Mouse (Mus musculus) heart, adult 2 months (tissue): Measurements from ENCODE around the gene Lsm12. TPM values are rescaled to one million over a fixed set of nuclear protein-coding genes. Genes with fewer than 3 reads are reported as not detected.

Source experiments
- DNase-seq, 2 experiments: peaks; one replicate each; pipeline ENCODE4 v3.0.0; 2021
- H3K27ac ChIP-seq: fragments of 200-600 bp; 2 replicates; pipeline ENCODE4 v1.8.1; 2022
- H3K27me3 ChIP-seq: fragments of 200-500 bp; 2 replicates; pipeline ENCODE4 v1.6.1; 2012; ENCODE audit warnings: mild to moderate bottlenecking, low read length, inconsistent platforms, mixed read lengths; ENCODE audit not compliant: control insufficient read depth, insufficient read depth
- H3K36me3 ChIP-seq: fragments of 200-500 bp; 2 replicates; pipeline ENCODE4 v1.6.1; 2012; ENCODE audit warnings: low read length, inconsistent platforms; ENCODE audit not compliant: control insufficient read depth, insufficient read depth
- H3K4me1 ChIP-seq: fragments of 200-500 bp; 2 replicates; pipeline ENCODE4 v1.6.1; 2011; ENCODE audit warnings: low read length; ENCODE audit not compliant: control insufficient read depth, insufficient read depth
- H3K4me3 ChIP-seq: fragments of 200-600 bp; 2 replicates; pipeline ENCODE4 v1.8.1; 2022
- H3K79me2 ChIP-seq: fragments of 200-500 bp; replicated peaks from 2 replicates; pipeline ENCODE4 v1.6.1; 2012; ENCODE audit warnings: mild to moderate bottlenecking, inconsistent platforms, low read length, moderate library complexity, mixed read lengths; ENCODE audit not compliant: control insufficient read depth, insufficient read depth
- H3K9ac ChIP-seq: fragments of 200-500 bp; 2 replicates; pipeline ENCODE4 v1.6.1; 2012; ENCODE audit warnings: low read depth, mild to moderate bottlenecking, control low read depth, inconsistent platforms, low read length, mixed read lengths
- CTCF ChIP-seq: fragments of 200-600 bp; IDR thresholded peaks from 2 replicates; pipeline ENCODE4 v1.8.1; 2022; ENCODE audit warnings: antibody characterized with exemption, mild to moderate bottlenecking, moderate library complexity
- EP300 ChIP-seq: fragments of 200-500 bp; IDR thresholded peaks from 2 replicates; pipeline ENCODE4 v1.6.1; 2011; ENCODE audit warnings: low read depth, low read length, control low read depth; ENCODE audit not compliant: insufficient read depth
- POLR2A ChIP-seq: fragments of 200-500 bp; IDR thresholded peaks from 2 replicates; pipeline ENCODE4 v1.6.1; 2011; ENCODE audit warnings: mild to moderate bottlenecking, low read depth, low read length, control low read depth; ENCODE audit not compliant: insufficient read depth
- WGBS: fragments of 180-500 bp; shearing (Covaris S2); methylation state at CpG from one replicate; pipeline ENCODE4 v1.1.7; 2018; 5-methylcytosine and 5-hydroxymethylcytosine counted together
- intact Hi-C: fragments of 180-260 bp; cut with DNase I; formaldehyde crosslinking; loops from one replicate; pipeline ENCODE4 v1.15.1; 2025
- microRNA-seq, 2 experiments: library from miRNA; unstranded; fragments of <30 nt; microRNA quantifications; one replicate each; pipeline ENCODE4 v1.2.0; 2021
- polyA plus RNA-seq: library from polyadenylated mRNA; depleted of rRNA; stranded (reverse); fragments of >200 nt; gene quantifications from 2 replicates; pipeline ENCODE4 v1.2.3, GENCODE M21; 2012; rRNA removed
- total RNA-seq, 2 experiments: library from RNA; stranded (reverse); gene quantifications; 2 replicates each; pipeline ENCODE4 v1.2.3; 2021

The Lsm12 gene
- total and polyA plus RNA-seq, 3 experiments = 32.5 to 50.2 (median 49.4) TPM

- peak; percentile 43 to 55 for DNase-seq
- no peaks in the 10 kb centered on the region for H3K4me1 ChIP-seq
- H3K27me3 ChIP-seq = peaks cover 4% of the 10 kb centered on the region
- TF ChIP-seq CTCF (peak; percentile 89), EP300 (no peak)
- no peaks in the 10 kb centered on the region for H3K79me2 ChIP-seq
- intact Hi-C loops = loop anchor here (1.0 kb wide), 1 partner anchor 38 kb away; no protein-coding TSS in a partner anchor
- H3K36me3 ChIP-seq = no peaks in the 10 kb centered on the region
- 2% methylated on average over 5 of the region's 5 CpGs for WGBS
- no peak overlapping the region for H3K9ac ChIP-seq
- H3K4me3 ChIP-seq = no peak overlapping the region
- no peak overlapping the region for H3K27ac ChIP-seq
Observed at GRCm38 (mm10) chr11:102140508-102140907, 44.6 kb downstream of the Lsm12 start.

- H3K27ac ChIP-seq = no peak overlapping the region
- no peak overlapping the region for H3K9ac ChIP-seq
- under 1% methylated on average over 18 of the region's 18 CpGs for WGBS
- no peaks in the 10 kb centered on the region for H3K27me3 ChIP-seq
- no peaks in the 10 kb centered on the region for H3K79me2 ChIP-seq
- intact Hi-C loops = loop anchor here (1.0 to 5.0 kb wide), 2 partner anchors 77 to 151 kb away; partner anchors contain the start of gene Dusp3
- H3K36me3 ChIP-seq = no peaks in the 10 kb centered on the region
- no peak overlapping the region for H3K4me3 ChIP-seq
- no peaks in the 10 kb centered on the region for H3K4me1 ChIP-seq
- peak; percentile 62 to 67 for DNase-seq
- TF ChIP-seq CTCF = peak; percentile 97
- no peak for TF ChIP-seq POLR2A
- TF ChIP-seq EP300 = peak; percentile 59; the same call in 1 of the 2 replicates
Observed at GRCm38 (mm10) chr11:102138447-102138740, 46.7 kb downstream of the Lsm12 start.

GRCm38 (mm10) chr11:102137625-102138446 lies 47.3 kb downstream of the Lsm12 start:
- no peak overlapping the region for H3K9ac ChIP-seq
- H3K27me3 ChIP-seq = no peaks in the 10 kb centered on the region
- no peaks in the 10 kb centered on the region for H3K4me1 ChIP-seq
- intact Hi-C loops = loop anchor here (1.0 to 5.0 kb wide), 2 partner anchors 77 to 151 kb away; partner anchors contain the start of gene Dusp3
- no peak for DNase-seq
- no peaks in the 10 kb centered on the region for H3K79me2 ChIP-seq
- no peak overlapping the region for H3K27ac ChIP-seq
- TF ChIP-seq EP300 (no peak), CTCF (no peak), POLR2A (no peak)
- no peaks in the 10 kb centered on the region for H3K36me3 ChIP-seq
- 48% methylated on average over 13 of the region's 13 CpGs for WGBS
- H3K4me3 ChIP-seq = no peak overlapping the region

- TF ChIP-seq EP300 (no peak), POLR2A (no peak), CTCF (no peak)
- no peak for DNase-seq
- intact Hi-C loops = no loop called here
- 16% methylated on average over 4 of the region's 4 CpGs for WGBS
- Histone ChIP-seq H3K36me3 (no peaks in the 10 kb centered on the region), H3K9ac (no peak overlapping the region), H3K27ac (no peak overlapping the region), H3K27me3 (no peaks in the 10 kb centered on the region), H3K4me3 (no peak overlapping the region), H3K79me2 (no peaks in the 10 kb centered on the region), H3K4me1 (no peaks in the 10 kb centered on the region)
Observed at GRCm38 (mm10) chr11:102134516-102134915, 50.6 kb downstream of the Lsm12 start.

- Histone ChIP-seq H3K4me3 (no peak overlapping the region), H3K36me3 (no peaks in the 10 kb centered on the region), H3K27me3 (no peaks in the 10 kb centered on the region; the same call in 1 of the 2 replicates), H3K9ac (no peak overlapping the region), H3K79me2 (no peaks in the 10 kb centered on the region), H3K4me1 (no peaks in the 10 kb centered on the region), H3K27ac (no peak overlapping the region)
- DNase-seq = no peak
- 73% methylated on average over 6 of the region's 6 CpGs for WGBS
- intact Hi-C loops = no loop called here
- TF ChIP-seq POLR2A (no peak), CTCF (no peak), EP300 (no peak)
Observed at GRCm38 (mm10) chr11:102117386-102117785, 67.7 kb downstream of the Lsm12 start.

GRCm38 (mm10) chr11:102116241-102116640 lies 68.9 kb downstream of the Lsm12 start:
- Histone ChIP-seq H3K36me3 (no peaks in the 10 kb centered on the region), H3K4me3 (no peak overlapping the region), H3K9ac (no peak overlapping the region), H3K4me1 (no peaks in the 10 kb centered on the region), H3K27ac (no peak overlapping the region), H3K27me3 (no peaks in the 10 kb centered on the region; the same call in 1 of the 2 replicates), H3K79me2 (no peaks in the 10 kb centered on the region)
- DNase-seq = no peak
- 45% methylated on average over 8 of the region's 8 CpGs for WGBS
- TF ChIP-seq EP300 (no peak), CTCF (no peak), POLR2A (no peak)
- intact Hi-C loops = no loop called here

Small RNA genes within 50 kb of the gene (microRNA-seq; reads per million reads assigned to microRNA genes)
- gene Mir8101 = 2.8 to 10.0 reads per million in 2 experiments

Other genes with a start within 250 kb of the Lsm12 start
- gene Sost, start 218.3 kb downstream of the Lsm12 start, total RNA-seq = 1 to 10 TPM; 2.1 to 3.2 TPM
- gene Sost, start 218.3 kb downstream of the Lsm12 start, polyA plus RNA-seq = 5.8 and 7.0 TPM in 2 replicates
- not detected for gene Cfap97d1, start 201.0 kb downstream of the Lsm12 start, total RNA-seq
- gene Cfap97d1, start 201.0 kb downstream of the Lsm12 start, polyA plus RNA-seq = not detected in 2 replicates
- gene Dusp3, start 198.3 kb downstream of the Lsm12 start, total RNA-seq = 100 to 1,000 TPM; 103 to 131 TPM
- gene Dusp3, start 198.3 kb downstream of the Lsm12 start, polyA plus RNA-seq = 97.7 and 101 TPM in 2 replicates
- 1 to 10 TPM; 1.4 to 1.5 TPM for gene Mpp3, start 156.8 kb downstream of the Lsm12 start, total RNA-seq
- 4.5 and 5.3 TPM in 2 replicates for gene Mpp3, start 156.8 kb downstream of the Lsm12 start, polyA plus RNA-seq
- 10 to 100 TPM; 51.6 to 70.1 TPM for gene Cd300lg, start 143.8 kb downstream of the Lsm12 start, total RNA-seq
- 102 and 143 TPM in 2 replicates for gene Cd300lg, start 143.8 kb downstream of the Lsm12 start, polyA plus RNA-seq
- gene Mpp2, start 96.8 kb downstream of the Lsm12 start, total RNA-seq = 1 to 10 TPM; 2.3 to 2.6 TPM
- 5.3 and 5.6 TPM in 2 replicates for gene Mpp2, start 96.8 kb downstream of the Lsm12 start, polyA plus RNA-seq
- not detected for gene Ppy, start 84.0 kb downstream of the Lsm12 start, total RNA-seq
- not detected in 2 replicates for gene Ppy, start 84.0 kb downstream of the Lsm12 start, polyA plus RNA-seq
- not detected for gene Pyy, start 77.5 kb downstream of the Lsm12 start, total RNA-seq
- gene Pyy, start 77.5 kb downstream of the Lsm12 start, polyA plus RNA-seq = not detected in 2 replicates
- not detected for gene Nags, start 39.8 kb downstream of the Lsm12 start, total RNA-seq
- gene Nags, start 39.8 kb downstream of the Lsm12 start, polyA plus RNA-seq = 0.06 and 0.12 TPM in 2 replicates
- 10 to 100 TPM; 12.2 to 13.6 TPM for gene Tmem101, start 28.9 kb downstream of the Lsm12 start, total RNA-seq
- 19.5 and 20.7 TPM in 2 replicates for gene Tmem101, start 28.9 kb downstream of the Lsm12 start, polyA plus RNA-seq
- 10 to 100 TPM; 44.8 to 50.6 TPM for gene G6pc3, start 4.3 kb upstream of the Lsm12 start, total RNA-seq
- gene G6pc3, start 4.3 kb upstream of the Lsm12 start, polyA plus RNA-seq = 89.9 and 95.3 TPM in 2 replicates
- gene Hdac5, start 44.9 kb upstream of the Lsm12 start, total RNA-seq = 100 to 1,000 TPM; 113 to 137 TPM
- gene Hdac5, start 44.9 kb upstream of the Lsm12 start, polyA plus RNA-seq = 92.6 and 98.5 TPM in 2 replicates
- under 1 TPM; 0.26 to 0.32 TPM for gene BC030867, start 63.6 kb upstream of the Lsm12 start, total RNA-seq
- 0.45 and 0.56 TPM in 2 replicates for gene BC030867, start 63.6 kb upstream of the Lsm12 start, polyA plus RNA-seq
- 1 to 10 TPM in 1 of 2 experiments, under 1 TPM in 1; 0.89 to 1.1 TPM for gene Asb16, start 83.4 kb upstream of the Lsm12 start, total RNA-seq
- 0.70 and 0.74 TPM in 2 replicates for gene Asb16, start 83.4 kb upstream of the Lsm12 start, polyA plus RNA-seq
- gene Tmub2, start 99.6 kb upstream of the Lsm12 start, total RNA-seq = 10 to 100 TPM; 22.9 to 26.2 TPM
- gene Tmub2, start 99.6 kb upstream of the Lsm12 start, polyA plus RNA-seq = 32.8 and 43.2 TPM in 2 replicates
- 10 to 100 TPM; 19.0 to 21.7 TPM for gene Atxn7l3, start 111.3 kb upstream of the Lsm12 start, total RNA-seq
- 17.4 and 21.2 TPM in 2 replicates for gene Atxn7l3, start 111.3 kb upstream of the Lsm12 start, polyA plus RNA-seq
- gene Ubtf, start 134.4 kb upstream of the Lsm12 start, total RNA-seq = 10 to 100 TPM; 52.5 to 59.4 TPM
- 14.9 and 22.1 TPM in 2 replicates for gene Ubtf, start 134.4 kb upstream of the Lsm12 start, polyA plus RNA-seq
- 10 to 100 TPM in 1 of 2 experiments, under 1 TPM in 1; 0.42 to 10.3 TPM for gene Slc4a1, start 180.9 kb upstream of the Lsm12 start, total RNA-seq
- gene Slc4a1, start 180.9 kb upstream of the Lsm12 start, polyA plus RNA-seq = 0.91 and 4.4 TPM in 2 replicates
- gene Rundc3a, start 208.1 kb upstream of the Lsm12 start, total RNA-seq = under 1 TPM in 1 of 2 experiments, not detected in 1; 0.66 TPM
- 0.23 and 0.32 TPM in 2 replicates for gene Rundc3a, start 208.1 kb upstream of the Lsm12 start, polyA plus RNA-seq
- gene Slc25a39, start 222.7 kb upstream of the Lsm12 start, total RNA-seq = 100 to 1,000 TPM; 196 to 213 TPM
- 307 and 331 TPM in 2 replicates for gene Slc25a39, start 222.7 kb upstream of the Lsm12 start, polyA plus RNA-seq
- 10 to 100 TPM; 83.4 to 86.9 TPM for gene Grn, start 245.0 kb upstream of the Lsm12 start, total RNA-seq
- gene Grn, start 245.0 kb upstream of the Lsm12 start, polyA plus RNA-seq = 118 and 119 TPM in 2 replicates